Mouse (Mus musculus): ENCODE measurements around the gene Afmid. TPM values are rescaled to one million over a fixed set of nuclear protein-coding genes. Genes with fewer than 3 reads are reported as not detected.
A peak's percentile ranks its signal among the peaks of the same experiment; 100 is the strongest.
"Not testable (repeated sequence)": the region's sequence is repeated elsewhere in the genome, so short reads cannot be mapped to it uniquely, and the experiment has no call there.

Afmid gene
- total RNA-seq, 2 experiments from 2014 or later = 4.8 to 7.2 TPM

DNA sequence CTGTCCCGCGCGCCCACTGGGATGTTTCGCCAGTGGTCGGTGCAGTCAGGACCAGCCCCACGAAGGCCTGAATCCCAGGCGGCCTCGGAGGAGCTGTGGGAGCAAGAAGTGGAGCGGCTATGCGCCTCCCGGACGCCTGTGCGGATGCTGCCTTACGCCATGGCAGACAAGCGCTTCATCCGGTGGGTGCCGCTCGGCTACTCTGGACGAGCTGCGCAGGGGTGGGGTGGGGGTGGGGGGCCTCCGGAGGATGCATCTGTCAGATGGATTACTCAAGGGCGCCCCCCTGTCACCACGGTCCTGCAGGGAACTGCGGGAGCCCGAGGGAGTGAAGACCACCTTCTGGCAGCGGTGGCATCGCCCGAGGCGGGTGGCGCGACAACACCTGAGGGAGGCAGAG lies 42.6 kb upstream of the Afmid start:
- peak overlapping the region; percentile 52 for H3K27ac ChIP-seq

DNA sequence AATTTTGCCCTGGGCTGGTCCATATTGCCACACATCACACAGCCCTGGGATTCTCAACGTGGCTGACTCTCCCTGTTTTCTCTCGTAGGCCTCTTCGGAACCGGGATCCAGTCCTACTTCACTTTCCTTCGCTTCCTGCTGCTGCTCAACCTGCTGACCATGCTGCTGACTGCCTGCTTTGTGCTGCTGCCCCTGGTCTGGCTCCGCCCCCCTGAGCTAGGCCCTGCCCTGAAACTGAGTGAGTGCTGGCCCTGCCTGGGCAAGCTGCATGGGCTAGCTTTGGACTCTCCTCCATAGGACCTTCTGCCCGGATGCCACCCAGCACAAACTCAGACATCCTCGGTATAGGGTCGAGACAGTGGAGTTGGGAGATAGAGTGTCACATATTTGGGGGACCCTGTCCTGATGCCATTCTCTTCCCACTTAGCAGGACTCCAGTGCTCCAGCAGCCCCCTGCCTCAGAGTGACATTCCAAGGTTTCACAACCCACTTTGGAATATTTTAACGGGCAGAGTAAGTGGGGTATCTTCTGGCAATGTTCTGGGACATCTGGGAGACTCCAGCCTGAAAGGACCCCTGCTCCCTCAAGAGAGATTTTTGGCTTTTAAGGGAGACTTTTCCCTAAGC lies 41.9 kb upstream of the Afmid start:
- DNase-seq (ENCODE audit: low spot score in 2 of 2) = no peak
- no peak for TF ChIP-seq CTCF (conservative IDR thresholded peaks at IDR 0.05)
- Histone ChIP-seq H3K27ac (no peak overlapping the region), H3K4me3 (no peak overlapping the region)

More for the DNA sequence above, 42.6 kb upstream of the Afmid start:
- peak; percentile 91 for TF ChIP-seq CTCF (conservative IDR thresholded peaks at IDR 0.05)
- DNase-seq (ENCODE audit: low spot score in 2 of 2) = no peak
- peak overlapping the region; percentile 43 for H3K4me3 ChIP-seq

DNA sequence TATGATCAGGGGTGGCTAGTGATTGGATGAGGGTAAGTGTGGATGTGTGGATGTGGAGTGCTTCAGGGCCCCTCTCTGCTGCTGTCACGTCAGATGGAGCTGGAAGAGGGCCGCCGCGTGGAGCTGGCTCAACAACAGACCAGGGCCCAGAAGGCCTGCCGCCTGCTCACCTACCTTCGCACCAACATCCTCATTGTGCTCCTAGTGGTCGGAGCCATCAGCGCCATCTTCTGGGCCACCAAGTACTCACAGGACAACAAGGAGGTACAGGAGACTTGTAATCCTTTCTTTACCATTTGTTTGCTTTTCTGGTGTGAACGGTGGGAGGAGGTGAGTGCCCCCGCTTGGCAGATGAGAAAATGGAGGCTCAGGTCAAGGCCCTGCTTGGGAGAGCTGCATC lies 39.4 kb upstream of the Afmid start:
- no peak for DNase-seq (ENCODE audit: low spot score in 2 of 2)
- H3K4me3 ChIP-seq = no peak overlapping the region
- TF ChIP-seq CTCF (conservative IDR thresholded peaks at IDR 0.05) = peak; percentile 81
- H3K27ac ChIP-seq = no peak overlapping the region

- not testable (repeated sequence) for DNase-seq (ENCODE audit: low spot score in 2 of 2); H3K27ac ChIP-seq; H3K4me3 ChIP-seq
These were observed 37.2 kb upstream of the Afmid start for GRCm38 (mm10) chr11:117788481-117788880.

DNA sequence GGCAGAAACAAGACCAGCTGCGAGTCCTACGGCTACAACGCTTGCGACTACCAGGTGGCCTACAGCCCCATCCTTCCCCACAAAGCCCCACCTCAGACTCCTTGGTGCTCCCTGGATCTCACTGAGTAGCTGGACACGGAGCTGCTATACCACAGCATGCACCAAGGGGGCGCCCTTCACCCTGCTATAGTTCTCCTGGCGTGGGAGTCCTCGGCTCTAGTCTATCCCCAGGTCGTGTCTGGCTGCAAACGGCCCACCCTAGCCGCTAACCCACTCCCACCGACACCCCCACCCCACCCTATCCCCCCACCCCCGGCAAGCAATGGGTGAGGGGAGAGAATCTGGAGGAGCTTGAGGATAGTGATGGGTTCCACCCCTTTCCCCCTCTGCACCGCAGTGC lies 35.4 kb upstream of the Afmid start:
- Histone ChIP-seq H3K4me3 (no peak overlapping the region), H3K27ac (no peak overlapping the region)
- peak; percentile 89 for TF ChIP-seq CTCF (conservative IDR thresholded peaks at IDR 0.05)
- peak in 1 of 2 experiments; percentile 74 for DNase-seq (ENCODE audit: low spot score in 2 of 2)

DNA sequence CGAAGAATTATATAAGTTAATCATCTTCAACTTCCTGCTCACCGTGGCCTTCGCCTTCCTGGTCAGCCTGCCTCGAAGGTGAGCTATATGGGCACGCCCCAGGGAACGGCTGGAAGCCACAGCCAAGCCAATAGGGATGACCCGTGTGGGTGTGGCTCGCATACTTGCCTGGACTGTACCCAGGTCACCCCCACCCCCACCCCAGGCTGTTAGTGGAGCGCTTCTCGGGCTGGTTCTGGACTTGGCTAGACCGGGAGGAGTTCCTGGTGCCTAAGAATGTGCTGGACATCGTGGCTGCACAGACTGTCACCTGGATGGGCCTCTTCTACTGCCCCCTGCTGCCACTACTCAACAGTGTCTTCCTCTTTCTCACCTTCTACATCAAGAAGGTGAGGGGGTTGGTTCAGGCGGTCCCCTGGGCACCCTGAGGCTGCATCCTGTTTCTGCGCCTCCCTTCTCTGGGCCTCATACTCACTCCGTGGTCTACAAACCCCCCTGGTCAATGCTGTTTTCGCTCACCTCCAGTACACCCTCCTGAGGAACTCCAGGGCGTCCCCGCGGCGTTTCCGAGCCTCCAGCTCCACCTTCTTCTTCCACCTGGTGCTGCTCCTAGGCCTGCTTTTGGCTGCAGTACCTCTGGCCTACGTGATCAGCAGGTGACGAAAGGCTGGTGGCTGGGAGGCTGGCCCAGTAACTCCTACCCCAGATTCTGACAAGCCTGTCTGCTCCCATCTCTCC lies 34.9 kb upstream of the Afmid start:
- DNase-seq (ENCODE audit: low spot score in 2 of 2) = no peak
- no peak; the same call in 1 of the 2 replicates for TF ChIP-seq CTCF (conservative IDR thresholded peaks at IDR 0.05)
- H3K27ac ChIP-seq = no peak overlapping the region
- no peak overlapping the region for H3K4me3 ChIP-seq

- no peak for TF ChIP-seq CTCF (conservative IDR thresholded peaks at IDR 0.05)
These were observed 34.3 kb upstream of the Afmid start for GRCm38 (mm10) chr11:117791441-117791761.

GRCm38 (mm10) chr11:117792281-117792888 lies 33.3 kb upstream of the Afmid start:
- Histone ChIP-seq H3K4me3 (no peak overlapping the region), H3K27ac (no peak overlapping the region)
- no peak for TF ChIP-seq CTCF (conservative IDR thresholded peaks at IDR 0.05)
- no peak for DNase-seq (ENCODE audit: low spot score in 2 of 2)

More at GRCm38 (mm10) chr11:117791441-117791761, 34.3 kb upstream of the Afmid start:
- H3K27ac ChIP-seq = no peak overlapping the region
- no peak overlapping the region for H3K4me3 ChIP-seq
- DNase-seq (ENCODE audit: low spot score in 2 of 2) = no peak

DNA sequence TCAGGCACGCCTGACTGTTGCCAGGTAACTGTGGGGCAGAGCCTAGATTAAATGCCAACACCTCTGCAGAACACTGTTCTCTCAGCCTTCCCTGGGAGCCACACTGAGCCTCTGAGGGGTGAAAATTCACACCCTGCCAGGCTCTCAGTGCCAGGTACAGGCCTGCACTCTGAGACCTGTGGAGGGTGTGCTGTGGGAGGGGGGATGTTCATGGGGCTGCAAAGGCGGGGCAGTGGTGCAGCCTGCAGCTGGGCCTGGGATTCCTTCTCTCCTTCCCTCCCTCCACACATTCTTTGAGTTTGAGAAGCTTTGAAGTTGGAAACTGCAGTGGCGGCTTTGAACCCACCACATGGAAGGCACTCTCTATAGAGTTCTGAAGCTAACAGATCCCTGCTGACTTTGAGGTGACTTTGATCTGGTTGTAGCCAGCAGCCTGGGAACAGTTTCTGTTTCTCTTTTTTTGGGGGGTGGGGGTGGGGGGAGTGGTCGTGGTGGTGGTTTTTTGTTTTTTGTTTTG lies 31.6 kb upstream of the Afmid start:
- no peak for DNase-seq (ENCODE audit: low spot score in 2 of 2)
- no peak for TF ChIP-seq CTCF (conservative IDR thresholded peaks at IDR 0.05)
- Histone ChIP-seq H3K27ac (no peak overlapping the region), H3K4me3 (no peak overlapping the region)

DNA sequence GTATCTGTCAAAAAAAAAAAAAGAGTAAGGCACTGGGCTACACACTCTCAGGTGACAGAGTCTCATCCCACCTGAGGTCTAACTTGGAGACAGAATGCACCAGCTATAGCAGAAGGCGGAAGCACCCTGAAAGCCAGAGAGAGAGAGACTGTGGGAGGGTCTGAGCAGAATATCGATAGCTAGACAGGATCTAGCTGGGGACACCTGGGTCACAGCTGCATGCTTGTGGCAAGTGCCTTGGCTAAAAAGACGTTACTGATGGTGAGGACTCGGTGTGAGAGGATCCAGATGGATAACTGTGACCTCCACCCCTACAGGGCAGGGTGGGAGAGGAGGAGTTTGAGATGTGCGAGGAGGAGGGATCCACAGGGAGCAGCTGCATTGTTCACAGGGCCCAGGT lies 28.8 kb upstream of the Afmid start:
- DNase-seq (ENCODE audit: low spot score in 2 of 2) = no peak
- H3K4me3 ChIP-seq = no peak overlapping the region
- no peak for TF ChIP-seq CTCF (conservative IDR thresholded peaks at IDR 0.05)
- H3K27ac ChIP-seq = no peak overlapping the region

GRCm38 (mm10) chr11:117797511-117798159 lies 28.1 kb upstream of the Afmid start, which contains the start of gene 6030468B19Rik:
Gene 6030468B19Rik (plus strand): TSS chr11:117797660.
- Histone ChIP-seq H3K4me3 (no peak within 1 kb of the TSS), H3K27ac (no peak within 1 kb of the TSS; the same call in 1 of the 2 replicates)
- no peak for DNase-seq (ENCODE audit: low spot score in 2 of 2)
- no peak for TF ChIP-seq CTCF (conservative IDR thresholded peaks at IDR 0.05)

- no peak overlapping the region for H3K27ac ChIP-seq
- no peak for TF ChIP-seq CTCF (conservative IDR thresholded peaks at IDR 0.05)
- no peak for DNase-seq (ENCODE audit: low spot score in 2 of 2)
- H3K4me3 ChIP-seq = no peak overlapping the region
These were observed 27.6 kb upstream of the Afmid start for GRCm38 (mm10) chr11:117798160-117798541.

DNA sequence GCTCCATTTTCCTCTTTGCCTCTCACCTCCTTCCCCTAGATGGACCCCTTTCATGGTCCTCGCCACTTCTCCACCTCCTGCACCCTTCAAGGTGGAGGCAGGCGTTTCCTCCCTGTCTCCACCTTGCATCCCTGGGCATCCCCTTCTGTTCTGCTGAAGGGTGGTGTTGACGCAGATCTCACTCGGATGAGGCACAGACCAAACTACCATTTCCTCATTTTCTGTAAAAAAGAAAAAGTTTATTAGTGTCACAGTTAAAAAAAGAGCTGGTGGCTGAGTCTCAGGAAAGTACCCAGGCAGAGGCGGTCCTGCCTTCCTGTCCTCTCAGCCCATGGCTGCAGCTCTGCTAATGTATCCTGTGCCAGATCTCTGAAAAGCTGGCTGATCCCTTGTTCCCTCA lies 26.6 kb upstream of the Afmid start:
- TF ChIP-seq CTCF (conservative IDR thresholded peaks at IDR 0.05) = no peak

More for the DNA sequence above, 26.6 kb upstream of the Afmid start:
- Histone ChIP-seq H3K4me3 (no peak overlapping the region), H3K27ac (no peak overlapping the region)
- DNase-seq (ENCODE audit: low spot score in 2 of 2) = no peak

Data from layer of hippocampus, adult 2 months (tissue).